Mouse (Mus musculus) limb, embryonic 14.5 days (tissue): Measurements from ENCODE around the gene B3galt4. TPM values are rescaled to one million over a fixed set of nuclear protein-coding genes. Genes with fewer than 3 reads are reported as not detected.

ENCODE experiments used
- ATAC-seq: fragments of 200-750 bp; cut with Nextera tagmentation; 2 replicates; pipeline ENCODE4 v1.8.0; 2017; ENCODE audit warnings: low read depth, moderate number of reproducible peaks, moderate TSS enrichment; ENCODE audit not compliant: low FRiP score
- DNase-seq: peaks from one replicate; pipeline ENCODE4 v3.0.0-alpha.2; 2015; ENCODE audit warnings: low spot score
- H3K27ac ChIP-seq: fragments of 300-500 bp; sonication (generic); replicated peaks from 2 replicates; pipeline ENCODE4 v1.5.1; 2014; ENCODE audit warnings: low read depth, mild to moderate bottlenecking, low read length, moderate library complexity, mixed read lengths
- H3K27me3 ChIP-seq: fragments of 300-500 bp; sonication (generic); 2 replicates; pipeline ENCODE4 v1.6.1; 2014; ENCODE audit warnings: low read length, mixed read lengths; ENCODE audit not compliant: control insufficient read depth, insufficient read depth
- H3K36me3 ChIP-seq: fragments of 300-500 bp; sonication (generic); 2 replicates; pipeline ENCODE4 v1.6.1; 2014; ENCODE audit warnings: mild to moderate bottlenecking, low read length, moderate library complexity, mixed read lengths; ENCODE audit not compliant: control insufficient read depth, insufficient read depth
- H3K4me1 ChIP-seq: fragments of 300-500 bp; sonication (generic); 2 replicates; pipeline ENCODE4 v1.6.1; 2014; ENCODE audit warnings: antibody characterized with exemption, low read length, mixed read lengths; ENCODE audit not compliant: control insufficient read depth, insufficient read depth
- H3K4me2 ChIP-seq: fragments of 300-500 bp; sonication (generic); replicated peaks from 2 replicates; pipeline ENCODE4 v1.6.1; 2014; ENCODE audit warnings: low read depth, mild to moderate bottlenecking, low read length, moderate library complexity; ENCODE audit not compliant: severe bottlenecking
- H3K4me3 ChIP-seq: fragments of 300-500 bp; sonication (generic); replicated peaks from 2 replicates; pipeline ENCODE4 v1.5.1; 2014; ENCODE audit warnings: low read length
- H3K9ac ChIP-seq: fragments of 300-500 bp; sonication (generic); 2 replicates; pipeline ENCODE4 v1.6.1; 2014; ENCODE audit warnings: mild to moderate bottlenecking, low read depth, low read length, moderate library complexity; ENCODE audit not compliant: severe bottlenecking
- H3K9me3 ChIP-seq: fragments of 300-500 bp; sonication (generic); 2 replicates; pipeline ENCODE4 v1.6.1; 2016; ENCODE audit warnings: low read length; ENCODE audit not compliant: control insufficient read depth
- POLR2A ChIP-seq: fragments of 200-500 bp; IDR thresholded peaks from 2 replicates; pipeline ENCODE4 v1.8.0; 2012; ENCODE audit warnings: inconsistent platforms, mild to moderate bottlenecking, moderate library complexity, borderline replicate concordance; ENCODE audit not compliant: insufficient read depth, insufficient read length; ENCODE audit errors: extremely low read depth
- WGBS: fragments of 180-500 bp; shearing (Covaris S2); extraction: QIAGEN DNeasy Blood & Tissue Kit; methylation state at CpG from one replicate; pipeline ENCODE4 v1.1.7; 2014; 5-methylcytosine and 5-hydroxymethylcytosine counted together
- polyA plus RNA-seq, 2 experiments: library from polyadenylated mRNA; depleted of rRNA in 1 of 2; stranded (reverse) in 1 of 2; unstranded in 1 of 2; fragments of >200 nt; fragmentation: Nextera tagmentation in 1 of 2; extraction: Ambion mirVana in 1 of 2; gene quantifications; 2 replicates each; pipeline versions ENCODE4 v1.2.1 to v1.2.3; 2012 to 2014

Gene B3galt4
- polyA plus RNA-seq, 2 experiments: 4.0 to 7.7 TPM

DNA sequence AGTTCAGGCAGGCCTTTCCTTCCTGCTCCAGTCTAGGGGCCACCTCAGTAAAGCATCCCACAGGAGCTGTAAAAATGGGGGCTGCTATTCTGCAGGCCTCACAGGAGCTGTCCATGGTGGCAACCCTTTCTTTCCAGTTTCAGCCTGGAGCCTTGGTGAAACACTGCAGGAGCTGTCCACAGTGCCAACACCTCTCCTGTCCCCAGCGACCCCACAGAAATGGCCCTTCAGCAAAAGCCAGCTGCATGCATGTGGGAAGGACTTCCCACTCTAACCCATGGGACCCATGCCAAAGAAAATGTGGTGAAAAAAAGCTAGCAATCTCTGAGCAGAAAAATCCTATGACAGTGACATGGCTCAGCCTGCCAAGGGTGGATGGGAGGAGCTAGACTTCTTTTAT is 21.4 kb upstream of the B3galt4 start:
- H3K27me3 ChIP-seq: peaks cover 2% of the 10 kb centered on the region
- WGBS: 7% methylated on average over 1 of the region's 1 CpGs
- H3K36me3 ChIP-seq: no peaks in the 10 kb centered on the region
- TF ChIP-seq POLR2A: no peak
- no peak overlapping the region for H3K4me3 ChIP-seq
- ATAC-seq (no peak), DNase-seq (peak; percentile 76)
- no peak overlapping the region for H3K9ac ChIP-seq
- no peaks in the 10 kb centered on the region for H3K9me3 ChIP-seq
- H3K4me2 ChIP-seq: no peak overlapping the region
- no peaks in the 10 kb centered on the region for H3K4me1 ChIP-seq
- no peak overlapping the region for H3K27ac ChIP-seq

DNA sequence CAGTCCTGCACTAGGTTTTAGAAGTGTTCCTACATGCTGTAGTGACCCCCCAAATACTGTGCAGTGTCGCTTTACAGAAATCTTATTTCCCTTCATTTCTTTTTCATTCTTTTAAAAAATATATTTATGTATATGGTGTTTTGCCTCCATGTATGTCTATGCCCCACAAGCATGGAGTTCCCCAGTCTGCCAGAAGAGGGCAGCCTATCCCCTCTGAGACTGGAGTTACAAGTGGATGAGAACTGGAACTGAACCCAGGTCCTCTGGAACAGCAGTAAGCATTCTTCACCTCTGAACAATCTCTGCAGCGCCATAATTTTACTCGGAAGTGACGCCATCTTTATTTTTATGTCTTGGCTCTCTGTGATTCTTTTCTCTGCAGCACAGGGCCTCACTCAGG is 18.1 kb upstream of the B3galt4 start:
- TF ChIP-seq POLR2A: no peak
- H3K9me3 ChIP-seq: no peaks in the 10 kb centered on the region
- DNase-seq (no peak), ATAC-seq (no peak)
- no peak overlapping the region for H3K9ac ChIP-seq
- H3K27me3 ChIP-seq: no peaks in the 10 kb centered on the region
- no peak overlapping the region for H3K27ac ChIP-seq
- H3K36me3 ChIP-seq: peaks cover 13% of the 10 kb centered on the region
- H3K4me2 ChIP-seq: no peak overlapping the region
- no peaks in the 10 kb centered on the region for H3K4me1 ChIP-seq
- no peak overlapping the region for H3K4me3 ChIP-seq
- WGBS: 72% methylated on average over 4 of the region's 4 CpGs

DNA sequence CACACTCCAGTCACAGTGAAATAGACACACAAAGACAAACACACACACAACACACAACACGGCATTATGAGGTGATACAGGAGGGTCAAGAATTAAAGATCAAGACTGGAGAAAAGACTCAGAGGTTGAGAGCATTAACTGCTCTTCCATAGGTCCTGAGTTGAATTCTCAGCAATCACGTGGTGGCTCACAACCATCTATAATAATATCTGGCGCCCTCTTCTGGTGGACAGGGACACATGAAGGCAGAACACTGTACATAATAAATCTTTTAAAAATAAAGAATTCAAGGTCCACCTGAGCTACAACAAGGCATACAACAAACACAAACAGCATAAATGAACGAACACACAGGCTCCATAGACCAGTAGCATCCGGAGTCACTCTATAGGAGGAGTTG is 17.6 kb upstream of the B3galt4 start:
- Histone ChIP-seq H3K4me2 (no peak overlapping the region), H3K36me3 (peaks cover 14% of the 10 kb centered on the region), H3K27ac (no peak overlapping the region), H3K4me3 (no peak overlapping the region), H3K9me3 (no peaks in the 10 kb centered on the region), H3K27me3 (no peaks in the 10 kb centered on the region), H3K9ac (no peak overlapping the region), H3K4me1 (no peaks in the 10 kb centered on the region)
- TF ChIP-seq POLR2A: no peak
- 29% methylated on average over 5 of the region's 5 CpGs for WGBS
- DNase-seq (no peak), ATAC-seq (peak; percentile 41; the same call in 1 of the 2 replicates)

- Histone ChIP-seq H3K9ac (no peak overlapping the region), H3K4me3 (no peak overlapping the region), H3K27me3 (no peaks in the 10 kb centered on the region), H3K4me1 (no peaks in the 10 kb centered on the region), H3K36me3 (peaks cover 16% of the 10 kb centered on the region), H3K27ac (no peak overlapping the region), H3K9me3 (no peaks in the 10 kb centered on the region), H3K4me2 (no peak overlapping the region)
- TF ChIP-seq POLR2A: no peak
- DNase-seq (peak; percentile 76), ATAC-seq (peak; percentile 76)
- WGBS: 3% methylated on average over 9 of the region's 9 CpGs
These were observed 17.2 kb upstream of the B3galt4 start for GRCm38 (mm10) chr17:33968489-33968888.

DNA sequence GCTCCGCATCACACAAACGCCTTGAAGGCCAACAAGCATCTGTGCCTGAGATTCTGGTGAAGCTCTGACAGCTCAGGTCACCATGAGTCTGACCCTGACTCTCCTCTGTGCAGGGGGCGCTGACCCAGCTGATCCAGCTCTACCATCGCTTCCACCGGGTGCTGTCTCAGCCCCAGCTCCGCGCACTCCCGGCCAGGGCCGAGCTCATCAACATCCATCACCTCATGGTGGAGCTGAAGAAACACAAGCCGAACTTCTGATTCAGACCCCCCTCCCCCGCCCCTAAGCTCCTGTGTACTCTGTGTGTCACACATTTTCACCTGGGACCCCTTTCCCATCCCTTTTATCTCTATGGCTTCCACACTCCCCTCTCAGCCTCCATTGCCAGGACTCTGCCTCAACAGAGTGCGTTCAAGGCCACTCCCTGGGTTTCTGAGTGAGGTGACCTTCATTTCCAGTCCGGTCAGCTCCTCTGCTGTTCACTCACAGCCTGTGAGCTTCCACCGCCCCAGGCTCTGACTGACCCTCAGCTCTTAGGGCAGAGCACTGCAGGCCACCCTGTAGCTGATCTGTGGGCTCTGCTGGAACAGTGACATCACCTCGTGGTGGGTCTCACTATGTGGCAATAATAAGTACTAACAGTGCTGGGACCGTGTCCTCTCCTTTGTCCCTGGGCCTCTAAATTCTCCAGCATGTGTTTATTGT is 14.7 kb upstream of the B3galt4 start:
- no peak overlapping the region for H3K4me2 ChIP-seq
- no peaks in the 10 kb centered on the region for H3K27me3 ChIP-seq
- no peaks in the 10 kb centered on the region for H3K4me1 ChIP-seq
- H3K4me3 ChIP-seq: no peak overlapping the region
- peaks cover 34% of the 10 kb centered on the region for H3K36me3 ChIP-seq
- no peak for DNase-seq
- no peaks in the 10 kb centered on the region for H3K9me3 ChIP-seq
- ATAC-seq: no peak
- WGBS: 88% methylated on average over 16 of the region's 16 CpGs
- no peak overlapping the region for H3K27ac ChIP-seq
- TF ChIP-seq POLR2A: no peak
- H3K9ac ChIP-seq: no peak overlapping the region
